Mouse (Mus musculus): ENCODE measurements around the gene Tasp1. TPM values are rescaled to one million over a fixed set of nuclear protein-coding genes. Genes with fewer than 3 reads are reported as not detected.
A peak's percentile ranks its signal among the peaks of the same experiment; 100 is the strongest.
"Not testable (repeated sequence)": the region's sequence is repeated elsewhere in the genome, so short reads cannot be mapped to it uniquely, and the experiment has no call there.

Gene Tasp1
- total RNA-seq (2021): 1 to 10 TPM; 5.6 to 5.7 TPM
- long read RNA-seq, experiment 1, partial matches to known transcripts: 1 of 10 reads
- long read RNA-seq, experiment 1, other reads (novel, unspliced or antisense): 5 of 10 reads
- long read RNA-seq, experiment 2, partial matches to known transcripts: 3 of 11 reads
- long read RNA-seq, experiment 2, other reads (novel, unspliced or antisense): 4 of 11 reads

DNA sequence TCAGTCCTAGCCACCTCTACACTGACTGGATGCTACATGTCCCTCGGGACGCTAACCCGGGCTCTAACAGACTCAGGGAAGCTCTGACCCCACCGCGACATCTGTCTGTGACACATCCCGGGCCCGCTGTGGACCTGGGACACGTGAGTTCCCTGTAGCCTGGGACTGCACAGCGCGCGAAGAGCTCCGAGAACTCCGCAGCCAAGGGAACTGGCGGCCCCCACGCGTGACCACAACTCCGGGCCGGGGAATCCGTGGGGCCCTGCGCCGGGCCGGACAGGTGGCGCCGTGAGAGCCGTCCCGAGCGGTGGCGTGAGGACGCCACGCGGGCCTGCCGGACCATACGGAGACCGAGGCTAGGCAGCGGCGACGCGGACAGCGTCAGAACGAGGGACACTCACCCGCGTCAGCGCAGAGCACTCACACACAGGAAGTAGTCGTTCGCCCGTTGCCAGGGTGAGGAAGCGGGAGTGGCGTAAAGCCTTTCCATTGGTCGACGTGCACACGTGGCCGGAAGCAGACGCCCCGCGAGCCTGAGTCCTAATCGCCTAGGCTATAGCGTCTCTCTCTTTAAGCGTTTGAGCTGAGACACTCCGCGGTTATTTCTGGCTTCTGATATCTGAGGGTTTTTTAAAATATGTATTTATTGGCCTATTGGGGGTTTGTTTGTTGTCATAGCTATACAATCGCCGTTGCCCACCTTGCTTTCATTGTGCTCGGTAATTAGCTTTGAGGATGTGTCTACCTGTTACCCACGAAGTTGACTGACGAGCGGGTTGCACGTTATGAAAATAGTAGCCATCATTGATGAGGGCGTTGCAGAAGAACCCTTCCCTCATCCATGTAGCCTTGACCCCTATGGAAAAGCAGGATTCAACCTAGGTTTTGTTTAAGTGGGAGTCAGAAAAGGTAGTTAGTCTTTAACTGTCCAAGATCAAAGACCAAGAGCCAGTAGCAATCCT lies at the start of gene Tasp1:
Gene Tasp1, minus strand, starts transcription at position 453 of the 962 bp plus-strand sequence.
- peak; percentile 87 for DNase-seq

DNA sequence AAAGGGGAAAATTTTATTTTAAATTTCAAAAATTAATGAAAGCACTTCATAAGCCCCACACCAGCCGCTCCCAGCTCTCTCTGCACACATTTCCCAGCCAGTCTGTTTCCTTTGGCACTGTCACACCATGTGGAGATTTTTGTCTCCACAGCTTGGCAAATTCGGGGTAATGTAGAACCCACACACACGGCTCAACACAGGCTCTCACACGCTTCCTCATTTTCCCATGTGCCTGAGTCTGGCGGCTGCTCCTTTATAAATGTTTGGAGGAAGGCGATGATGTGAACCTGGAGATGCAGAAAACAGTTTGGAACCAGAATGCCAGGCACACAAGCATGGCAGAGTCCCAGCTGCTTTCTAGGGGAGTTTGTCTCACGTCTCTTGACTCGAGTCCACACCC lies 47.2 kb upstream of the Tasp1 start:
- DNase-seq: peak; percentile 14

- no peak for DNase-seq
Measured at GRCm38 (mm10) chr2:140108945-140109344, 42.3 kb upstream of the Tasp1 start.

- no peak for DNase-seq
Measured at GRCm38 (mm10) chr2:140107641-140108040, 41.0 kb upstream of the Tasp1 start.

DNA sequence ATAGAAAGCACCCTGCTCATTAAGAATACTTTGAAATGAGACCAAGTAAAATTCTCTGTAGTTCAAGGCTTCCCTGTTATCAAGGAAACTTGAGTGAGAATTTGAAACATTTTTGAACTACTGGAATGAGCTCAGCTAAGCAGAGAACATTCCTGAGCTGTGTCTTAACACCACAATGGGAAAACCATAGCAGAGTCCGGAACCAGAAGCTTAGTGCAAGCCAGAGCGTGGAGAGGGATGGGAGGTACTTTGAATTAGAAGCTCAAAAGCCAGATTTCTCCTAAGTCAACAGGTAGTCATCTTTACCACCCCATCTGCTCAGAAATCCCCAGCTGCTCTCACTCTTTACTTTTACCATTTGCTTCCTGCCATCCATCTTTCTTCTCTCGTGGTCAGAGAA lies 38.3 kb upstream of the Tasp1 start:
- DNase-seq: no peak

DNA sequence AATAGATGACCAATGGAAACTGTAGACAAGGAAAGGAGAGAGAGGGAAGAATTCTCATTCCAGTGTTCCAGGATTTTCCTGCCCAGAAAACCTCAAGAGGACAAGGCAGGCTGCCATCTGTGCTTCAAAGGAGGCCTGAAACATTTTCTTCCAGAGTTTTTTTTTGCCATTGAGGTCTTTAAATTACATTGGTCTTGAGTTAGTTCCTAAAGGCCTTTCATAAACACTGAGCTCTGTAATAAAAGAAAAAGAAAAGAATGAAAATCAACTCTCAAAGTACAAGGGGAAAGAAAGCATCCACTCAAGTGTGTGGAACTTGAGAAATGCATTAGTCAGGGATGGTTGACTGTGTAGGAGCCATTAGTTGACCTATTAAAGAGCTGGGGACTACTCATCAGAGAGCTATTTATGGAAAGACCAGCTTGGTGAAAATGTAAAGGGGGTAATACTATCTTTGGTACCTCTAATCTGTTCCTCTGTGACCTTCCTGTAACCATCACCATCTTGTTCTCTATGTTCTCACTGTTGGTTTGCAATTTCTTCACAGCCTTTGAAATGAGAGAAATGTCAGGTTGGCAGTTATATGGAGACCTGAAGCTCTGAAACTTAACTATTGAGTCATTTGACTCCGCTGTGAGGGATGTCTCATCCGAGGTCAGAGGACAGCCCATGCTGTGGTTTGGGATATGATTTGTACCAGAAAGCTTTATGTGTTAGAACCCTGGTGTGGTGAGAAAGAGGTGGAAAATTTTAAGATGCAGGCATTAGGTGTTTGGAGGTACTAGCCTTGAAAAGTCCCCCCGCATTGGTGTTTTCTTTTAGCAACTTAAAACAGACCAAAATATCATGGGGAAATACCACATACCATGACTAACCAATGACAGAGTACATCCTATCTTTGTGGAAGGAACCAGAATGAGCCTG lies 34.2 kb upstream of the Tasp1 start:
- DNase-seq: no peak

- peak; percentile 8 for DNase-seq
Measured at GRCm38 (mm10) chr2:140099971-140100370, 33.4 kb upstream of the Tasp1 start.

DNA sequence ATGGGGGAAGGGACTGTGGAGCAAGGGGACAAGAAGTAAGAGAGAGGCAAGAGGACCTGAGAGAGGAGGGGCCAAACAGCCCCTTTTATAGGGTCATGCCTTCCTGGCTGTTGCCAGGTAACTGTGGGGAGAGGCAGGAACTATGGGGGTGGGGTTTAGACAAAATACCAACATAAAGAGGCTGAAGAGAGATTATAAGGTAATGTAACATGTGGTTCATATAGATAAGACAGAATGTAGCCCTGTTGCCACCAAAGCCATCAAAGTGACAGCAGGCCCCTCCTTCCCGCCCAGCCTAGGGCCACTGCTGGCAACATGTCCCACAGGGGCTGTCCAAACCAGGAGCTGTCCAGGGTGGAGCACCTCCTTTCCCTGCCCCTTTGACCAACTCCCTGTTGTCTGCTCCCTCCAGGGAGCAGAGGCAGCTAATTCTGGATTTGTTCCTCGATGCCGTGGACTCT lies 30.6 kb upstream of the Tasp1 start:
- DNase-seq: no peak

DNA sequence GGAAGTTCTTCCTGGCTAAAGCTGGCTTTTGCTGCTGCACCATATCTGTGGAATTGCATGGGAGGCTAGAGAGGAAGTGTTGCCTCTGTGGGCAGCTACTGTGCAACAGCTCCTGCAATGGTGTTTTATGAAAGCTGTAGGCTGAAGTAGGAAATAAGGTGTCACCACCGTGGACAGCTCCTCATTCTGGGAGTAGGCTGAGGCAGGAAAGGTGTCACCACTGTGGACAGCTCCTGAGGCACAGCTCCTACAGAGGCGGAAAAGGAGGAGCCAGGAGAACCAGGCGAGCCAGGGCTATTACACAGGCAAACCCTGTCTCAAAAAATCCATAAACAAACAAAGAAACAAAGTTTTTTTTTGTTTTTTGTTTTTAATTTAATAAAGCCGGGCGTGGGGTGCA lies 29.4 kb upstream of the Tasp1 start:
- no peak for DNase-seq

DNA sequence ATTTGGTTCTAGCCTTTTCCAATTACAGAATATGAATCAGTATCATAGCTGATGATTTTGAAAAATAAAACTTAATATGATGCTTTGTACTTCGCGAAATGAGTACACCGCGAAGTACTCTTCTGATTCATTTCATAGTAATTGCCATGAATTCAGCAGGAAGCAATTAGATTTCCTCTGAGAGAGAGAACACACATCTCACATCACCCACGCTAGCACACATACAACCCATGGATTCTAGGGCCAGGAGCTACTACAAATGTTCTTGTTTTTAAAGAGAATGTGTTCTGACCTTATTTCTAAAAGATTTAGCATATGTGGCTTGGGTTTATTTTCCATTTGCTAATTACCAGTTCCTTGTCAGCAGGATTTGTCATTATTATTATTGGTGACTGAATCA lies 26.8 kb upstream of the Tasp1 start:
- DNase-seq: no peak

- DNase-seq: no peak
Measured at GRCm38 (mm10) chr2:140084245-140084644, 17.6 kb upstream of the Tasp1 start.

GRCm38 (mm10) chr2:140080747-140081577 lies 14.4 kb upstream of the Tasp1 start:
- DNase-seq: no peak

DNA sequence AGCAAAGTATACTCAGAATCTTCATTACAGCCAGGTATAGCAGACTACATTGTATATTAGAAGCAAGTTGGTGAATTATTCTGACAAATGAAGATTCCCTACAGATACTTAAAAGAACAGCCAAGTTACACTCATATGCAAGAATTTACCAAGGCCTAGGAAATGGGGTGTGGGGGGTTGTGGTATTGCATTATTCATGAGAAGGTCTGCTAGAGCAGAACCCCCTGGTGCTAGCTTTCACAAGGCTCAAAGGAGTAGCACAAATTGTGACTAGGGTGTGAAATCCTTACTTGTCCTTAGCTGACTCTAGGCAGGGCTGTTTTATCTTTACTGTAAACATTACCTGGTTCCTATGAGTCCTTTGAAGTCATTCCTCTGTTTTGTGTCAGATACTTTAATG lies 12.7 kb upstream of the Tasp1 start:
- DNase-seq: not testable (repeated sequence)

DNA sequence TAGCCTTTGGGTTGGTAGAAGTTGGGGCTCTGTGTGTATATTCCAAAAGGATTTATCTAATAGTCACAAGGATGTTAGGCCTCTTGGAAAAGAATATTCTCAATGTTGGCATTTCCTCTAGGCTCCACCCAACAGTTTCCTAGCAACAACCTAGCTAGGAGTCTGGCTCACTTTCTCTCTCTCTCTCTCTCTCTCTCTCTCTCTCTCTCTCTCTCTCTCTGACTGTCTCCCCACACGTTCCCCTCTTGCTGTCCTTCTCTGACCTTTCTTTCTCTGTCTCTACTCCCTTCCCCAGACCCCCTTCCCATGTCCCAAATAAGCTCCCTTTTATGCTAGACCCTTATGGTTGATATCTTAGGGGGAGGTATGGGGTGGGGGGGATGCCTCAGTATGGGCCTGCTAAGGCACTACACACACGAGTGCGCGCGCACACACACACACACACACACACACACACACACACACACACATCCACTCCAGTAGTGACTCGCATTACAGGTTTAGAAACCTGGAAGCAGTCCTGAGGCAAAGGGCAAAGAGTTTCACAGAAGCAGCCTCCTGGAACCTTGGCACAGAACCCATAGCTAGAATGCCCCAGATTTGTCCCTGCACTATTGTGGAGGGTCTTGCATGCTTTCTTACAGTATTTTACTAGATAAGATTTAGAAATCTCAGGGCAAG lies 12.1 kb upstream of the Tasp1 start:
- DNase-seq: no peak

GRCm38 (mm10) chr2:140077476-140077875 lies 10.9 kb upstream of the Tasp1 start:
- DNase-seq: no peak

GRCm38 (mm10) chr2:140075150-140075549 lies 8.5 kb upstream of the Tasp1 start:
- no peak for DNase-seq

DNA sequence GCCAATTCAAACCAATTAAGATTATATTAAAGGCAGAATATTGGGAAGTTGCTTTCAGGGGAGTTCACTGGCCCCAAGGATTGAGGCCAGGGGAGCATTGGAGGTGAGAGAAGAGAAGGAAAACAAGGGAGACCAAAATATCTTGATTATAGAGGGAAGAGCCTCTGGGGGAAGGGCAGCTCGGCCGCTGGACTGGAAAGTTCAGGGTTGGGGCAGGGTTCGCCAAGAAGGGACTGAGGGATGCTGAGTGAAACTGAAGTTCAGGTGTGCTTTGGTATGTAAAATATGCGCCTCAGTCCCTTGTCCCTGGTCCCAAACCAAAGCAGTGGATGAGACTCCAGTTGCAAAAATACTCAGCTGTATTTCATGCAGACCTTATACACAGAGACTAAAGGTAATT lies 911 bp upstream of the Tasp1 start:
- no peak for DNase-seq

- DNase-seq: no peak
Measured at GRCm38 (mm10) chr2:140065676-140066075, 929 bp downstream of the Tasp1 start.

- no peak for DNase-seq
Measured at GRCm38 (mm10) chr2:140061481-140061880, 5.1 kb downstream of the Tasp1 start.

- no peak for DNase-seq
Measured at GRCm38 (mm10) chr2:140060092-140060867, 6.3 kb downstream of the Tasp1 start.

Data from gastrocnemius, postnatal 10 days (tissue).